Mouse (Mus musculus) liver, adult 2 months (tissue): ENCODE data around the gene 9130019O22Rik.

Experiments
- CTCF ChIP-seq: fragments of 200-500 bp; IDR thresholded peaks from 2 replicates; pipeline ENCODE4 v1.5.1; 2011; ENCODE audit warnings: low read depth, low read length, control low read depth
- POLR2A ChIP-seq: fragments of 200-500 bp; IDR thresholded peaks from 2 replicates; pipeline ENCODE4 v1.6.1; 2011; ENCODE audit warnings: low read length, control low read depth; ENCODE audit not compliant: insufficient read depth; ENCODE audit errors: extremely low read depth

DNA sequence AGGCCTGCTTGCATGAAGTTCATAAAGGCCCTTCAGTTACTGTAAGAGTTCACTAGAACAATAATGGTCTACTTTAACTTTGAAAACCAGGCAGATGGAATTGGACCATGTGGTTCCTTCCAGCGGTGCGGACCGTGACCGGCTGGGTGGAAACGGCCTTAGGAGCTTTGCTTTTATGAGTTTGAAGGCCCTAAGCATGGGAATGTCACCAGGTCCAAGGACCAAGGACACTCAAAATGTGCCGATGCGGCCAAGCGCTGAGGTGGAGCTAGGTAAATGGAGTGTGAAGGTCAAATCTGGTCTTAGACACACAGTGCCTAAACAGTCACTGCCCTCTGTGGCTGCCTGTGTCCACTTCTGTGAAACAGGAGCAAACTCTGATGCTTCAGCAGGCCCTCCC, 45.6 kb downstream of the 9130019O22Rik start:
- no peak for TF ChIP-seq CTCF
- TF ChIP-seq POLR2A: no peak
